Mouse (Mus musculus): ENCODE results near the gene 4931406P16Rik.
"Not testable (repeated sequence)": the region's sequence is repeated elsewhere in the genome, so short reads cannot be mapped to it uniquely, and the experiment has no call there.

4931406P16Rik gene

DNA sequence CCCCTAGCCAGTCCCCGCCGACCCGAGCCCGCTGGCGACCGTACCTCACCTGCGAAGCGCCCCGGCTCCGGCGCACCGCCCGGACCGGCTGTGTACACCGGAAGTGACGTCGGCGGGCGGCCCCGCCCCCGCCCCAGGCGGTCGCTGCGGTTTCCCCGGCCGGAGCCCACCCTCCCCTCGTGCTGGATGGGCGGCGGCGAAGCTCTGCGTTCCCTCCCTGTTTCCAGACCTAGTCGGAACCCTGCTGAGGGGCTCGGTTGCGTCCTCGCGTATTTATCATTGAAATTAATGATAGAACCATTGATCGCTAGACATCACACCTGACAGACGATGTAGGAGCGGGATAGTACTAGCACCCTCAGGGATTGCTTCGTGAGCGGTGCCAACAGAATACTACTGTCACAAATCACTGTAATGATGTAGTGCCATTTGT, at the start of gene 4931406P16Rik:
Gene 4931406P16Rik (minus strand): TSS at position 109 of the 433 bp plus-strand sequence.
- DNase-seq = peak; percentile 78

DNA sequence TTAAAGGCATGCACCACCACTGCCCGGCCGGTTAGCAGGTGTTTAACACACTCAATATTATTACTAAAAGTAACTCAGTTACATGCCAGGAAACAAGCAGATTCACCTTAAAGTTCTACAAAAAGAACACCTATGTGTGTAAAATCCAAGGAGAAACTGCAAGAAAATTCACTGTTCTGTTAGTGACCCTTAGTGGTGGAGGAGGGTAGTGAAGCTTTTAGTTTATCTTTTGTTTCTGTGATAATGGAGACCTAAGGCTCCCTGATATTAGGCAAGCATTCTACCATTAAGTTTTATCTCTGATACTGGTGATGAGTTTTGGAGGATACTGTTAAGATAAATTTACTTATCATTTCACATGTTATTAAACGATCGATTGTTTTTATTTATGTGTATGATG, 42.3 kb upstream of the 4931406P16Rik start:
- DNase-seq = no peak

DNA sequence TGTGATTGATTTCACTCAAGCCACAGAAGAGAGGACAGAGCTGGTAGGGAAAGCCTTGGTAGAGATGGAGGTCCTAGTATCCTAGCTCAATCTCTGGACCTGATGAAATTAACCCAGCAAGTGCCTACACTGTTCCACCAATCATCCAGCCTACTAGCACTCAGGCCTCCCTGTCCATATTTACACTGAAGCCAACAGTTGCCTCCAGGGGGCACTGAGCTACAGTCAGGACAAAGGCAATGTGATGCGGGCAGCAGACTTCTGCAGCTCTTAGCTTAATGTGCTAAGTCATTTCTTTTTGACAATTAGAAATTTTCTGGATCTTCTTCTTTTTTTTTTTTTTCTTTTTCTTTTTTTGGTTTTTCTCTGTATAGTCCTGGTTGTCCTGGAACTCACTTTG, 38.6 kb upstream of the 4931406P16Rik start:
- DNase-seq = peak in 1 of 2 experiments; percentile 17

DNA sequence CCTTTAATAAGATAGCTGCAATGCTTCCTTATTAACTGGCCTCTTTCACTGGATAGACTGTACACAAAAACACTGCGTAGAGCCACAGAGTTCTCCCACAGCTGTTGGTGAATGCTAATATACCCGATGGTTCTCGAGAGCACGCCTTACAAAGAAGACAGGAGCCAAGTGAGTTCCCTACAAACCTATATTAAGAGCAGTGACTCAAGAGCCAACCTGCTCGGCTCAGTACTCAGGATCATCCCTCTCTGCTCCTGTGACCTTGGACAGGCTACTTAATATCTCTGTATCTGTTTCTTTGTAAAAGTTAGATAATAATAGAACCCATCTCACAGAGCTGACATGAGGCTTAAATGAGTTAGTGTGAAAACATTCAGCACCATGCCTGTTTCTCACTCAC, 36.8 kb upstream of the 4931406P16Rik start:
- DNase-seq = no peak

DNA sequence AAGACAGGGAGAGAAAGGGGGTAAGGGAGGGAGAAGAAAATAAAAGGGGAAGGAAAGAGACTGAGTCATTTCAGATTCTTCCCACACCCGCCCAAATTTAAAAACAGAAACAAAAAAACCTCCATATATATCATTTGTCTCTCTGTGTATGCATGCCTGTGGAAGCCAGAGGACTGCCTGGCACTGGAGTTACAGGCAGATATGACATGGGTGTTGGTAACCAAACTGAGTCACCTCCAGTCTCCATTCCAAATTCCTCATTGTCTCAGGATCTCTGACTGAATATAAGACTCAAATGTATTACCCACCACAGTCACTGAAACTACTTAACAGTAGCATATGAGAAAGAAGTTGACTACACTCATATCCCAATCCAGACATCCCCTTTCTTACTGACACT, 34.7 kb upstream of the 4931406P16Rik start:
- no peak for DNase-seq

GRCm38 (mm10) chr7:34347041-34347440, 33.7 kb upstream of the 4931406P16Rik start:
- no peak for DNase-seq

DNA sequence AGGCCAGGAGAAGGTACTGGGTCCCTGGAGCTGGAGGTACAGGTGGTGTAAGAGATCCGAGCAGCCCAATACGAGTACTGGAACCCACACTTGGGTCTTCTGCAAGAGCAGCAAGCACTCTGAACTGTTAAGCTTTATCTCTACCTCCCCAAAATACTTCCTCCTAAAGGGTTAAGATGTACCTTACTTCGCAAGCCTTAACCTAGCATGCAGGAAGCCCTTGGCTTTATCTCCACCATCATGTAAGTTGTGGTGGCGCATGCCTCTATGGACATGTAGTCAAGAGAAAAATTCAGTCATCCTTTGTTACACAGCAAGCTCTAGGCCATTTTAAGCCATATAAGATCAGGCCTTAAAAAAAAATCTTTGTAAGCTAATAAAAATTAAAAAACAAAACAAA, 33.2 kb upstream of the 4931406P16Rik start:
- no peak for DNase-seq

- DNase-seq = no peak
These were observed 28.9 kb upstream of the 4931406P16Rik start for GRCm38 (mm10) chr7:34342040-34342793.

GRCm38 (mm10) chr7:34340841-34341240, 27.5 kb upstream of the 4931406P16Rik start:
- DNase-seq = no peak

DNA sequence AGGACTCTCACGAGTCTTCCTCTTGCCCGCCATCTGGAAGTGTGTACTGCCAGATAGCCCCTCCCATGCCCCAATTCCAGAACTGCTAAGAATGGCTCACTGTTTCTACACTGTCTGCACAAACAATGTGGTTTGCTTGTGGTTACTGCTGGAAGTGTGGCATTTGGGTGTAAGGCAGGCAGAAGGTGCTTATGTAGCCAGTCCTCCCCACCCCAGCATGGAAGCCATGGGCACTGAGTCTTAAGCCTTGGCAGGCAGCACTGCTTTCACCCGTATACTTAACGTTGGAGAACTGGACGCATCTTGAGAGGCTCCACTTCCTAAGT, 25.8 kb upstream of the 4931406P16Rik start:
- DNase-seq = no peak

DNA sequence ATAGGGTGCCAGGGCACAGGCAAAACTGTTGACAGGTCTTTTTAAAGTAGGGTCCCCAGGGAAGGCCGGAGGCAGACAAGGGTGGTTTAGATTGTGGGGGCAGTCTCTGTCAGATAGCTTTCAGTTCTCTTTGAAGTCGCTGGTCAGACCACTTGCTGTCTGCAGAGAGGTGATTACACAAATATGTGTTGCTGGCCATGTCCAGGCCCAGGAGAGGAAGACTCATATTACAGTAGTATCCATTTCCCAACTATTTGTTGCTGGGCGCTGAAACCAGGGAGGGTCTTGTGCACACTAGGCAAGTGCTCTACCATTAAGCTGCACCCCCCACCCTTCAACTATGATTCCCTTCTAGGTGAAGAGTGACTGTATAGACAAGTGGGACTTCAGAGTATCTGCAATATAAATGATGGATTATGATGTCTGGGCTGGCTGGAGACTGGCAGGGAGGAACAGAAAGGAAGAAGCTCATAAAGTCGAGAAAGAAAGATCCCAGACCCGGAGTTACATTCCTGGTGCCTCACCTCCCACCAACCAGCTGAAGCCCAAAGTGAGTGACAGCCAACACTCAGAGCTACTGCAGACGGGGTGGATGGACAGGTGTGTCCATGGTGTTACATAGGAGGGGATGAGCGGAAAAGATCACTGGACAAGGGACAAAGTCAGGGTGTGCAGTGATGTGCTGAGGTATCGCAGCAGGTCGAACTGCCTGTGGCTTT, 25.3 kb upstream of the 4931406P16Rik start:
- DNase-seq = no peak

DNA sequence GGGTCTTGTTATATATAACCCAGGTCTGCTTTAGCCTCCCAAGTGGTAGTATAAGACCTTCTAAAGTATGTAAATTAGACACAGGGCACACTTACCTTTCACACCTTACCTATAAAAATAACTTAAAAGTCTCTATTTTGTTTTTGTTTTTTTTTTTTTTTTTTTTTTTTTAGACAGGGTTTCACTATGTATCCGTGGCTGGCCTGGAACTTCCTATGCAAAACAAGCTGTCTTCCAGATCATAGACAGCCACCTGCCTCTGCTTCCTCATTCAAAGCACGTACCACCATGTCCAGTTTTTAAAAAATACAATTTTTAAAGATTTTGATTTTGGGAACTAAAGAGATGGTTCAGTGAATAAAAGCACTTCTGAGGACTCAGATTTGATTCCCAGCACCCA, 23.9 kb upstream of the 4931406P16Rik start:
- DNase-seq = no peak

- DNase-seq = not testable (repeated sequence)
These were observed 23.2 kb upstream of the 4931406P16Rik start for GRCm38 (mm10) chr7:34336545-34336944.

- DNase-seq = peak; percentile 14 to 28
These were observed 14.1 kb upstream of the 4931406P16Rik start for GRCm38 (mm10) chr7:34327493-34327892.

DNA sequence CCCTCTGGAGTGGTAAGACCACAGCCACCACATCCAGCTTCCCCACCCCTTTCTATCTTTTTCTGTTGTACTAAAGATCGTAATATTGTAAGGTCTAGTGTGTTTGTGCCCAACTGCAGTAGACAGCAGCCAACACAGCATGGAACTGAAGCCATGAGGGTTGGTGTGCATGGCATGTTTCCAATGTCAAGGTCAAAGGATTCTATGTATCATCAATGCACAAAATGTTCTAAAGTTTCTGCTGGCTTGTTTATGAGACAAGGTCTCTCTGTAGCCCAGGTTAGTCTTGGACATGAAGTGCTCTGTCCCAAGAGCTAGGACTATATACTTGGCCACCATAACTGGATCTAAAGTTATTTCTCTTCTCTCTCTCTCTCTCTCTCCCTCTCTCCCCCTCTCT, 11.5 kb upstream of the 4931406P16Rik start:
- DNase-seq = no peak

DNA sequence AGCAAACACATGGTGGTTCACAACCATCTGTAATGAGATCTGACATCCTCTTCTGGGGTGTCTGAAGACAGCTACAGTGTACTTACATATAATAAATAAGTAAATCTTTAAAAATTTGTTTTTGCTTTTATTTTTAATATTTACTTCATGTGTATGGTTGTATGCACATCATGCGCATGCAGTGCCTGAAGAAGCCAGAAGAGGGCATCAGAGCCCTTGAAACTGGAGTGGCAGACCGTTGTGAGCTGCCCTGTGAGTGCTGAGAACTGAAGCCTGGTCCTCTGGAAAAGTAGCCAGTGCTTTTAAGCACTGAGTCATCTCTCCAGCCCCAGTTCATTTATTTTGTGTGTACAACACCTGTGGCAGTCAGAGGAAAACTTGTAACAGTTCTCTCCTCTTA, 10.7 kb upstream of the 4931406P16Rik start:
- no peak for DNase-seq

GRCm38 (mm10) chr7:34323351-34323750, 10.0 kb upstream of the 4931406P16Rik start:
- no peak for DNase-seq

GRCm38 (mm10) chr7:34321958-34322357, 8.6 kb upstream of the 4931406P16Rik start:
- DNase-seq = no peak

GRCm38 (mm10) chr7:34321119-34321518, 7.8 kb upstream of the 4931406P16Rik start:
- DNase-seq = no peak

DNA sequence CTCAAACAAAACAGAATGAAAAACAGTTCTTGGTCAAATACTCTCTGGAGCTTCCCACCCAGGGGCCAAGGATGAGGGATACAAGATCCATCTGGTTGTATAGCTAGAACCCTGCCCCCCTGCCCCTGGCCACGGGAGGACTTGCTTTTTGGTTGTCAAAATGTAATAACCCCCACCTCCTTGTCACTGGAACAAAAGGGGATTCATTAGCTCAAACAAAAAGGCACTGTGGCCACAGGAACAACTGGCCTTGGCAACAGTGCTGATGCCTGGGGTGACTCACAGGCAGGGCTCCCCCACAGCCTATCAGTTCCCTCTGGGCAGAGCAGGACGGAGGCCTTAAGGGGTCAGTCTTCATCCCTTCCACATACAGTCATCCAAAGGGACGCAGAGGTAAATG, 6.6 kb upstream of the 4931406P16Rik start:
- DNase-seq = no peak

DNA sequence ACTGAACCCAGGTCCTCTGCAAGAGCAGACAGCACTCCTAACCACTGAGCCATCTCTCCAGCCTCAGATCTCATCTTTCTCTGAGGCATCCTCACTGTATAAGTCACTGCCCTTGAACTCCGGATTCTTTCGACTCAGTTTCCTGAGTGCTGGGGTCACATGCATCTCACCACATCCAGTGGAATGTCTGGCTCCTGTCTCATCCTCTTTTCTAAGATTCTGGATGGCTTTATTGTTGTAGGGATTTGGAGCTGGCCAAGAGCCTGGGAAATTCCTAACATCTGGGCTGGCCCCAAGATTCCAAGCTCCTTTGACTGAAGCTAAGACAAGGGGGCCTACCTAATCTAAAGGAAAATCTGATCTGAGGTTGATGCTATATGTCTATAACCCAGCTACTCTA, 5.8 kb upstream of the 4931406P16Rik start:
- DNase-seq = peak; percentile 25 to 35

GRCm38 (mm10) chr7:34317901-34318476, 4.6 kb upstream of the 4931406P16Rik start:
- no peak for DNase-seq

- DNase-seq = peak; percentile 67 to 79
These were observed 437 bp downstream of the 4931406P16Rik start for GRCm38 (mm10) chr7:34312786-34313442.

Data from kidney, adult 8-10 months (tissue).